Mouse (Mus musculus) olfactory bulb, adult 2 months (tissue): ENCODE data around the gene Plekhm3.

Source experiments
- CTCF ChIP-seq: fragments of 200-500 bp; IDR thresholded peaks from 2 replicates; pipeline ENCODE4 v1.5.1; 2012; ENCODE audit warnings: low read depth, mild to moderate bottlenecking, low read length, moderate library complexity; ENCODE audit not compliant: insufficient read depth
- POLR2A ChIP-seq: fragments of 200-500 bp; IDR thresholded peaks from 2 replicates; pipeline ENCODE4 v1.6.1; 2012; ENCODE audit warnings: mild to moderate bottlenecking, low read depth, low read length, moderate library complexity; ENCODE audit not compliant: insufficient read depth

DNA sequence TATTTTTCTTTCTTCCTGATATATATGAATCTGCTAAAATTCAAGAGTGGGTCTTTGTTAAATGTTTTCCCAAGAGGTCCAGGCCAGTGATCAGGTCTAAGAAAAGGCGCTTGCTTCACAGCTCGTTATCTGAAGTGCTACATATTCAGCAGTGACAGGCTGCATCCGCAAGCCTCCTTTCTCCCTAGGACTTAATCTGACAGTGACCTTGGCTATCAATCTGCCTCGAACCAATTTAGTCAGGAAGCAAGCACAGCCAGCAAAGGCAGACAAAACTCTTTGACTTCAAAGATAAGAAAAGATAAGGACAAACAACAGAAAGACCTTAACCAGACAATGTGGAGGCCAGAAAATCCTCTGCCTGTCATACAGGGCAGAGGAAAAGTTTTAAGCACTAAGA is 10.5 kb downstream of the Plekhm3 start:
- no peak for TF ChIP-seq POLR2A
- TF ChIP-seq CTCF = no peak
